Mouse (Mus musculus) adrenal gland, adult 10 weeks (tissue): Measurements from ENCODE around the gene Pla2g7. TPM values are rescaled to one million over a fixed set of nuclear protein-coding genes. Genes with fewer than 3 reads are reported as not detected.

Experiments used
- polyA plus RNA-seq: library from polyadenylated mRNA; stranded (reverse); fragments of 350-450 nt; fragmentation: Illumina TruSeq; extraction: RNeasy Lipid Tissue Mini Kit (QIAGEN cat#74804); gene quantifications from one replicate; pipeline ENCODE4 v1.2.3, GENCODE M21; 2014; ENCODE audit warnings: low read depth, low replicate concordance

Gene Pla2g7
- 43.1 TPM for polyA plus RNA-seq

DNA sequence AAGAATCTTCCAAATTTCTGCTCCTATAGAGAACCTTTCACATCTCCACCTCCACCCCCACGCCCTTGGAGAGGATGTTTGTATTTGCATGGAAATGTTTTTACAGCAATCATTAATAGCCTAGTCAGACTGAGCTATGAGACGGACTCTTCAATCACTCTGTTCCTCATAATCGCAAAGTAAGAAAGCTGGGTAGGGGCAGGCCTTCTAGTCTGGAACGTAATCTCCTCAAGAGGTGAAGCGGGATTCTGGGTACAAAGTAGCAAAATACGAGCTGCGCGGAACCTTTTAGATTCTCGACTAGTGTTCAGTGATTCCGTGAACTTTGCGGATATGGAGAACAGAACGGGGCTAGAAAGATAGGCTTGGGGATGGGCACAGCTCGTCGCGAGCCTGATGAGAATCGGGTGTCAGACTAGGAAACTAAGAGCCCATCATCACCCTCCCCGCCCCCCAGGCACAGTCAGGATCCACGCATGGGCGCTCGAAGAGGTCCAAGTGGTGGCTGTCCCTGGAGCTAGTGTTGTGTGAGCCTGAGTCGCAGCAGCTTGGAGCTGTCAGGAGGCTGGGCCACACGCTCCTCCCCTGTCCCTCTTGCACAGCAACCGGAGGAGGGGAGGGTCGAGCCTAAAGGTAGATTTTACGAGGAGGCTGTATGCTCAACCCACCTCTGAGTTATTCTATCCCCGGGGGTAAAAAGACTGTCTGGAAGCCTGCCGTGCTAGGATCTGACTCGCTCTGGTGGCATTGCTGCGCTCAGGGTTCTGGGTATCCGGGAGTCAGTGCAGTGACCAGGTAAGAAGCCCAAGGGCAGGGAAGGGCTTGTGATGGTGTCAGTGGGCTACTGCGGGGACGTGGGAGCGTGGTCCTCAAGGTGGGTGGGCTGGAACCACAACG lies at the start of gene Pla2g7:
Gene Pla2g7 (plus strand): TSS at position 107 of the 897 bp plus-strand sequence.

DNA sequence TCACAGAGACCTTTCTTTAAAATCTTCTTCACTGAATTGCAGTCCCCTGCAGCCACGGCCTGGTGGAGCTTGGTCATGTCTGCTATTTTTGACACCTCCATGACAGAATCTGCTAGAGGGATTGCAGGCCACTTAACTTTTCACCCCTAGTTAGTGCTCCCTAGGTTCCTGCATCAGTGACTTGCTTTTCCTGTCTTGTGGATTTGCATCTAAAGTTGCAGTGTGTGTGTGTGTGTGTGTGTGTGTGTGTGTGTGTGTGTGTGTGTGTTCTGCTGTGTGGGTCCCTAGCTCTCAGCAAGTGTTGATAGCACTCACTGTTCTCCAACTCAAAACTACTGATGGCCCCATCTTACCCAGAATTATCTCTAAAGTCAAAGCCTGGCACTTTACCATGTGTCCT lies 24.4 kb upstream of the Pla2g7 start, which contains the start of gene Ankrd66:
Gene Ankrd66 (minus strand): TSS at position 101 of the 400 bp plus-strand sequence.

DNA sequence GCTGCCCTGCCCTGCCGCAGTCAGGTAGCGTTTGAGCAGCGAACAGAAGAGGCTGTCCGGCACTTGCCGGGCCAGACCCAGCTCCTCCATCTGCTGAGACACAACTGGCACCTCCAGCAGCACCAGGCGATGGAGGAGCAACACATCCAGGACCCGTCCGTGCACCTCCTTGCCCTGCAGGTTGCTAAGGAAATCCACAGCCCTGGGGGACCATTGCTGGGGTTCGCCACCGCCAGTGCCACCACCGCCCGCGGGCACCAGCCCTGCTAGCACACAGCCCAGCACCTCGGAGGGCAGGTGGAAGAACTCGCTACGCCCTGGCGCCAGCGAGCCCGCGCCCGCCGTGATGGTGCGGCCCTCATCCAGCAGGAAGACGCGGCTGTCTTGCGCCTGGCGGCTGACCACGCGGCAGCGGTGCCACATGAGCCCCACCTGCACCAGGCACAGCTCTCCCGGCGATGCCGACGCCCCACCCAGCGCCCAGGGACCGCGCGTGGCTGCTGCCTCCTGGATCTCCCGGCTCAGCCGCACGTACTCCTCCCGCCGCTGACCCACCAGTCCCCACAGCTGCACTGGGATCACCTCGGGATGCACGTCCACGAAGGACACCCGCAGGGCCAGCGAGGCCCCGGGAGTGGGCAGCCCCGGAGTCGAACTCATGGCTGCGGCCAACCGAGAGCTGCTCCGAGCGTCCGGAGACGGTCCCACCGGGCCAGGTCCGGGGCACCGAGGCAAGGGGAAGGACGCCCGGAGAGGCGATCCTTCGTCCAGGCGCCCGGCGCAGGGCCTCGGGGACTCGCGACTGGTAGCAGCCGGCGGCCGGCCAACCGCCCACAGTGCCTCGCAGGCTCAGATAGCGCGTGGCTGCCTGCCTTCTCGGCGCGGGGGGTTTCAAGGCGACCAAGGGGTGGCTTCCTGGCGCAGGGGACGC lies 61.9 kb downstream of the Pla2g7 start, which contains the start of gene Tdrd6:
Gene Tdrd6 (minus strand): TSS at position 804 of the 931 bp plus-strand sequence.

Other genes starting within 250 kb of the Pla2g7 start
- 103 TPM for gene Adgrf5, start 207.6 kb upstream of the Pla2g7 start, polyA plus RNA-seq
- not detected for gene Mep1a, start 65.3 kb upstream of the Pla2g7 start, polyA plus RNA-seq
- gene Ankrd66, start 24.5 kb upstream of the Pla2g7 start, polyA plus RNA-seq, result not detected
- gene Tdrd6, start 62.2 kb downstream of the Pla2g7 start, polyA plus RNA-seq, result not detected
- 3.8 TPM for gene Slc25a27, start 99.1 kb downstream of the Pla2g7 start, polyA plus RNA-seq
- gene Cyp39a1, start 99.3 kb downstream of the Pla2g7 start, polyA plus RNA-seq, result 13.9 TPM
- gene Rcan2, start 233.3 kb downstream of the Pla2g7 start, polyA plus RNA-seq, result 20.6 TPM